Mouse (Mus musculus): ENCODE results near the gene Timm22. TPM values are rescaled to one million over a fixed set of nuclear protein-coding genes. Genes with fewer than 3 reads are reported as not detected.

Timm22 gene
- polyA plus RNA-seq, 2 experiments, result 11.1 to 47.4 TPM

DNA sequence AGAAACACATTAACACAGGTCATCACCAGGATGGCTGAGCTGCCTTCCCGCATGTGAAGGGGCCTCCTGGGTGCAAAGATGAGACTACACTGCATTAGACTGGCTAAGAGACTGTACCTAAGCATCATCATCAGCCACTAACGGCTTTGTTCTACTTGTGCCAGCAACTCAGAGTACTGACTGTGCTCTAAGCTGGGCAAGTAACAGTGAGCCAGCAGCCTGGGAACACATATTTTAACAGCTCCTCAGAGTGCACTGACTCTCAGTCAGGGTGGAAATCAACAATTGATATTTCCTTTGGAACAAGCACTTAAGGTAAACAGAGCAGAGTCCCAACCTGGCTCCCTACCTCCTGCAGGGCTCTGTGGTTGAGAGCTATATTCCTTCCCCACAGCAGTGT is 34.6 kb upstream of the Timm22 start:
- H3K4me3 ChIP-seq (ENCODE audit: insufficient read depth in 1 of 2, low read depth in 2 of 2, low read length in 2 of 2), result no peak overlapping the region
- H3K27ac ChIP-seq, result no peak overlapping the region
- no peak overlapping the region for H3K9ac ChIP-seq (replicated peaks)
- H3K4me1 ChIP-seq (replicated peaks; ENCODE audit: control insufficient read depth in 2 of 2, insufficient read depth in 2 of 2, low read length in 1 of 2), result no peaks in the 10 kb centered on the region; a peak in 1 of 4 replicates
- H3K9me3 ChIP-seq (ENCODE audit: control insufficient read depth, low read length), result no peaks in the 10 kb centered on the region
- 68% methylated on average over 2 of the region's 2 CpGs for WGBS (ENCODE audit: insufficient replicate concordance)
- no peak for DNase-seq (ENCODE audit: low read depth in 3 of 3, low spot score in 3 of 3)
- H3K36me3 ChIP-seq (replicated peaks; ENCODE audit: control insufficient read depth, insufficient read depth, low read depth), result no peaks in the 10 kb centered on the region
- ATAC-seq (ENCODE audit: insufficient read depth), result no peak
- H3K27me3 ChIP-seq (ENCODE audit: control insufficient read depth, insufficient read depth, low read length), result no peaks in the 10 kb centered on the region
- H3K4me2 ChIP-seq (ENCODE audit: low read depth), result no peak overlapping the region
- TF ChIP-seq CTCF (IDR thresholded peaks at IDR 0.05; ENCODE audit: low read depth) (no peak), EP300 (IDR thresholded peaks at IDR 0.05; ENCODE audit: low read depth) (no peak)

DNA sequence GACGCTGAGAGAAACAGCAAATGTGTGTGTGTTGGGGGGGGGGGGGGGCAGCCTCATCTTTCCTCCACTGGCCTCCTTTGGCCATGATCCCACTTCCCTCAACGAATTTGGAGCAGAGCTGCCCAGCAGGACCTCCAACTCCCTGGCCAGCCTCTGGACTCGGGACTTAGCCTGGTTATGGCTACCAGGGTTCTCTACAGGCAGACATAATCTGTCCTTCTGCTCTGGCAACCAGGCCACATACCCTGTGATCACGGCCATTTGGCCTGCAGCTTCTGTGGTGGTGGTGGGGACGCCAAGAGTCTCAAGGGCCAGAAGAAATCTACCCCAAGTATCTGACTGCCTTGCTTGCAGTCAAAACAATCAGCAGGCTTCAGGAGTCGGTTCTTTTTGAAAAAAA is 34.2 kb upstream of the Timm22 start:
- Histone ChIP-seq H3K4me3 (ENCODE audit: insufficient read depth in 1 of 2, low read depth in 2 of 2, low read length in 2 of 2) (no peak overlapping the region), H3K36me3 (replicated peaks; ENCODE audit: control insufficient read depth, insufficient read depth, low read depth) (no peaks in the 10 kb centered on the region), H3K4me2 (ENCODE audit: low read depth) (no peak overlapping the region), H3K27me3 (ENCODE audit: control insufficient read depth, insufficient read depth, low read length) (no peaks in the 10 kb centered on the region), H3K9ac (replicated peaks) (no peak overlapping the region), H3K9me3 (ENCODE audit: control insufficient read depth, low read length) (no peaks in the 10 kb centered on the region), H3K27ac (no peak overlapping the region), H3K4me1 (replicated peaks; ENCODE audit: control insufficient read depth in 2 of 2, insufficient read depth in 2 of 2, low read length in 1 of 2) (no peaks in the 10 kb centered on the region; a peak in 1 of 4 replicates)
- no peak for DNase-seq (ENCODE audit: low read depth in 3 of 3, low spot score in 3 of 3)
- ATAC-seq (ENCODE audit: insufficient read depth), result no peak
- 46% methylated on average over 6 of the region's 6 CpGs for WGBS (ENCODE audit: insufficient replicate concordance)
- TF ChIP-seq EP300 (IDR thresholded peaks at IDR 0.05; ENCODE audit: low read depth), result no peak
- no peak for TF ChIP-seq CTCF (IDR thresholded peaks at IDR 0.05; ENCODE audit: low read depth)

DNA sequence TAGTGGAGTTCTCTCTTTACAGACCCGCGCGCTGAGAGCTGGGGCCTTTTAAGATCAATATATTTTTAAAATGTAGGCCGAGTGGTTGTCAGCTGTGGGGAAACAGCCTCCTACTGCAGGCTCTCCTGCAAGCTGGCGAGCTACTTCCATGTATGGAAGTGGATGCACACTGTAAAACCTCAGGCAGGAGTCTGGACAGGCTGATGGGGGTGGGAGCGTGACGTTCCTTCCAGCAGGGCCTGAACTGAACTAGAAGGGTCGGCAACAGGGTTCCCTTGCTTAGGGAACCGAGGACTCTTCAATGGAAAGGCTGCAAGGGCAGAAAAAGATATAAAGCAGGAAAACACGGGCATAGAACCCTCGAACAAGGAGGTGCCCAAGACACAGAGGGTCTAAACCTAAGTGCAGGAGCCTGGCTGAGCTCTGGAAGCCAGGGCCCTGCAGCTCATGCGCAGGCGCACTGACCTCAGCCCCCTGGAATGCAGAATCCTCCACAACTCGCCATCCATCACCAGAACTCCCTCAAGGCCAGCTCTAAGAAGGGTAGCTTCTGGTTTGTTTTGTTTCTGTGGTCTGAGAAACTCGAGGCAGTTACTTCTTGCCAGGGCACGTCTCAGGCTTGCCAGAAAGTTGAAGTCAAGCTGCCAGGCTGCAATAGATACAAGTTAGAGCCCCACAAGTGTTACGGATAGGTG is 32.1 kb upstream of the Timm22 start:
- no peaks in the 10 kb centered on the region for H3K27me3 ChIP-seq (ENCODE audit: control insufficient read depth, insufficient read depth, low read length)
- H3K36me3 ChIP-seq (replicated peaks; ENCODE audit: control insufficient read depth, insufficient read depth, low read depth), result no peaks in the 10 kb centered on the region
- DNase-seq (ENCODE audit: low read depth in 3 of 3, low spot score in 3 of 3) (no peak), ATAC-seq (ENCODE audit: insufficient read depth) (no peak)
- no peaks in the 10 kb centered on the region for H3K9me3 ChIP-seq (ENCODE audit: control insufficient read depth, low read length)
- H3K4me2 ChIP-seq (ENCODE audit: low read depth), result no peak overlapping the region
- no peak overlapping the region for H3K27ac ChIP-seq
- WGBS (ENCODE audit: insufficient replicate concordance), result 58% methylated on average over 17 of the region's 17 CpGs
- TF ChIP-seq EP300 (IDR thresholded peaks at IDR 0.05; ENCODE audit: low read depth), result no peak
- no peak for TF ChIP-seq CTCF (IDR thresholded peaks at IDR 0.05; ENCODE audit: low read depth)
- H3K4me1 ChIP-seq (replicated peaks; ENCODE audit: control insufficient read depth in 2 of 2, insufficient read depth in 2 of 2, low read length in 1 of 2), result no peaks in the 10 kb centered on the region; a peak in 1 of 4 replicates
- H3K4me3 ChIP-seq (ENCODE audit: insufficient read depth in 1 of 2, low read depth in 2 of 2, low read length in 2 of 2), result no peak overlapping the region
- no peak overlapping the region for H3K9ac ChIP-seq (replicated peaks)

DNA sequence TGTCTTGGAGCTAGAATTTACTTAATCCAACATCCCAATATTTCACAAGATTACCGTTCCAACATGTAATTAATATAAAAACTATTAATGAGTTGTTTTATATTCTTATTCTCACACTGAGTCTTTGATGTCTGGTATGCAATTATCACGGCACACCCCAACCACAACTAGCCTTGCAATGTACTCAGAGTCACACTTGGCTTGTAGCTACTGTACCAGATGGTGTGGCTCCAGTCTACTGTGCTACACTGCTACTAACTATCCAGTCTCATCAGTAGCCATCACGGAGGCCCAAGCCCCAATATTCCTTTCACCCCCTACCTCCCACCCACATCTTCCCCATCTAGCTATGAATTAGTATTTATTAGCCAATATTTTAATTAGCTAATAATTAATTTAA is 30.3 kb upstream of the Timm22 start:
- WGBS (ENCODE audit: insufficient replicate concordance), result 61% methylated on average over 3 of the region's 3 CpGs
- Histone ChIP-seq H3K27me3 (ENCODE audit: control insufficient read depth, insufficient read depth, low read length) (no peaks in the 10 kb centered on the region), H3K4me3 (ENCODE audit: insufficient read depth in 1 of 2, low read depth in 2 of 2, low read length in 2 of 2) (no peak overlapping the region), H3K9ac (replicated peaks) (no peak overlapping the region), H3K4me1 (replicated peaks; ENCODE audit: control insufficient read depth in 2 of 2, insufficient read depth in 2 of 2, low read length in 1 of 2) (peaks cover 0 to 4% of the 10 kb centered on the region in 2 experiments; a peak in 1 of 4 replicates), H3K27ac (no peak overlapping the region), H3K4me2 (ENCODE audit: low read depth) (no peak overlapping the region), H3K36me3 (replicated peaks; ENCODE audit: control insufficient read depth, insufficient read depth, low read depth) (no peaks in the 10 kb centered on the region), H3K9me3 (ENCODE audit: control insufficient read depth, low read length) (no peaks in the 10 kb centered on the region)
- ATAC-seq (ENCODE audit: insufficient read depth) (no peak), DNase-seq (ENCODE audit: low read depth in 3 of 3, low spot score in 3 of 3) (no peak)
- TF ChIP-seq CTCF (IDR thresholded peaks at IDR 0.05; ENCODE audit: low read depth) (no peak), EP300 (IDR thresholded peaks at IDR 0.05; ENCODE audit: low read depth) (no peak)

DNA sequence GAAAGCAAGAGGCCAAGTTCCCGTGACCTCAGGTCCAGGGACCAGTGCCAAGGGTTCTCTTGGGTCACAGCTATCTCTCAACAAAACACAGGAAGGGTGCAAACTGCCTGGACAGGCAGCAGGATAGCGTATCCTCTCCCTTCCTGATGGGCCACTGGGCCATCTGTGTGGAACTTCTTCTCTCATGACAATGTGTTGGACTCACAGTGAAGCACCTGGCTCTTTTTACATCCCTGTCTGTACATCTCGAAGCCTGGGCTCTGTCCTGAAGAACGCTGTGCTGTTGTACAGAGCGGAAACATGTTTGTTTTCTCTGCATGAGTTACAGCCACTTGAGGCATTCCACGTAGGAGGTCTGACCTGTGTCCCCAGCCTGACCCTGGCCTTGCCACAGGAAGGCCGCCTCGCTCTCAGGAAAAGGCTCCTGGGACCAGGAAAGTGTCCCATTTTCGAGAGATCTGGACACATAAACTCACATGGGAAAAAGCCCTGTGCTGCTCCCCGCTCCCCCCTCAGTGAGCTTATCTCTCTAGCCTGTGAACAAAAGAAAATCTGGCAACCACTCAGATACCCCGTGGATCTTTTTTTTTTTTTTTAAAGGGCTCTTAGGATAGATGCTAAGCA is 26.7 kb upstream of the Timm22 start:
- H3K4me2 ChIP-seq (ENCODE audit: low read depth), result no peak overlapping the region
- DNase-seq (ENCODE audit: low read depth in 3 of 3, low spot score in 3 of 3) (no peak), ATAC-seq (ENCODE audit: insufficient read depth) (no peak)
- H3K4me1 ChIP-seq (replicated peaks; ENCODE audit: control insufficient read depth in 2 of 2, insufficient read depth in 2 of 2, low read length in 1 of 2), result peaks cover 0 to 4% of the 10 kb centered on the region in 2 experiments; a peak in 1 of 4 replicates
- H3K36me3 ChIP-seq (replicated peaks; ENCODE audit: control insufficient read depth, insufficient read depth, low read depth), result no peaks in the 10 kb centered on the region
- no peak overlapping the region for H3K4me3 ChIP-seq (ENCODE audit: insufficient read depth in 1 of 2, low read depth in 2 of 2, low read length in 2 of 2)
- no peak overlapping the region for H3K9ac ChIP-seq (replicated peaks)
- H3K27ac ChIP-seq, result no peak overlapping the region
- TF ChIP-seq EP300 (IDR thresholded peaks at IDR 0.05; ENCODE audit: low read depth), result no peak
- TF ChIP-seq CTCF (IDR thresholded peaks at IDR 0.05; ENCODE audit: low read depth), result no peak
- WGBS (ENCODE audit: insufficient replicate concordance), result 50% methylated on average over 11 of the region's 11 CpGs
- no peaks in the 10 kb centered on the region for H3K9me3 ChIP-seq (ENCODE audit: control insufficient read depth, low read length)
- no peaks in the 10 kb centered on the region for H3K27me3 ChIP-seq (ENCODE audit: control insufficient read depth, insufficient read depth, low read length)

All from liver, embryonic 14.5 days (tissue).